In the genomic region with DNA sequence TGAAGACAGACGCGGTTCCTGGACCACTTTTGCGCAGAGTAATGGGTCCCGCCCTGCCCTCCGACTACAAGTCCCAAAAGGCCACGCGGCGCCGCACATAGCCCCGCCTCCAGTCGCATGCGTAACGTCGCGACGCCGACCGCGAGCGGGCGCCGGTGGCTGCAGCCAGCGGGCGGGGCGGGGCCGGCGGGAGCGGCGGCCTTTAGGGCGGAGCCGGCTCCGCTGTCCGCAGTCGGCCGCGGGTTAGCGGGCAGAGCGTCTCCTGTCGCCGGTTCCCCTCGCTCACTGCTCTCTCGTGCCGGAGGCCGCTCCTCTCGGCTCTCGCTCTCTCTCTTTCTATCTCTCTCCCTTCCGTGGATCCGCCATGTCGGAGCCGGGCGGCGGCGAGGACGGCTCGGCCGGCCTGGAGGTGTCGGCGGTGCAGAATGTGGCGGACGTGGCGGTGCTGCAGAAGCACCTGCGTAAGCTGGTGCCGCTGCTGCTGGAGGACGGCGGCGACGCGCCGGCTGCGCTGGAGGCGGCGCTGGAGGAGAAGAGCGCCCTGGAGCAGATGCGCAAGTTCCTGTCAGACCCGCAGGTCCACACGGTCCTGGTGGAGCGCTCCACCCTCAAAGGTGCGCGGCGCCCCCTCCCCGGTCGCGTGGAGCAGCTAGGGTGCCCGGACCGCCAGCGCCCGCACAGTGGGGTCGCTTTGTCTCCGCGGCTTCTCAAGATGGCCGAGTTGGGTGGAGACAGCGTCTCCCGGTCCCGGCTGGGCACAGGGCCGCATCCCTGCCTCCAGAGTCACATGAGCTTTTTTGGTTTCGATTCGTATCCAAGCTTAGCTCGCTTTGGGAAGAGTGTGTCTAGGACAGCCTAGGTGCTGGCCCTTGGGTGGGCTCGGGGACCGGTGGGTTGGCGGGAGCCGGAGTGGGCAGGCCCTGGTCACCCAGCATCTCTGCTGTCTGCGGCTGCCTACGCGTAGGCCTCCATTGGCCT, we compare ENCODE assay signal across 8 mouse cellular contexts. TPM values are rescaled to one million over a fixed set of nuclear protein-coding genes. Genes with fewer than 3 reads are reported as not detected.
DNase-seq lines count a peak whose midpoint lies in the region; ATAC-seq and TF ChIP-seq lines count a peak whose summit lies in the region.

Gene Dync1h1 (plus strand): TSS at position 212 of the 978 bp plus-strand sequence.

- peak within 1 kb of the TSS; percentile 99 for H3K4me3 ChIP-seq in cortical plate, adult 2 months (ENCODE audit: insufficient read depth, low read length)

- H3K4me1 ChIP-seq in cortical plate, adult 2 months (ENCODE audit: control insufficient read depth, insufficient read depth, low read length): peaks cover 5% of the 10 kb centered on the region; the same call in 1 of the 2 replicates

- peak; percentile 95 for DNase-seq in gastrocnemius, postnatal 10 days
- DNase-seq in induced T-regulatory cell, adult 2 months (ENCODE audit: low read depth): peak; percentile 95
- peak; percentile 68 to 92 for DNase-seq in left cerebral cortex, adult 9 months (ENCODE audit: low spot score in 2 of 2)
- DNase-seq in right cerebral cortex, postnatal 14 days: peak; percentile 95
- peak; percentile 90 to 94 for DNase-seq in urinary bladder, postnatal 36 days (ENCODE audit: low spot score in 2 of 2)

- peak within 1 kb of the TSS; percentile 100 for H3K27ac ChIP-seq in cortical plate, adult 2 months (ENCODE audit: insufficient read depth, low read length)

- peak; percentile 96 for ATAC-seq in activated CD4-positive, CD25-positive, alpha-beta regulatory T cell, adult 4 months
- peak; percentile 85 for ATAC-seq in megakaryocyte progenitor cell, adult 5-6 weeks (replicated peaks; ENCODE audit: poor library complexity)

- TF ChIP-seq POLR2A in cortical plate, adult 2 months (IDR thresholded peaks at IDR 0.05; ENCODE audit: extremely low read depth, insufficient read depth, low read length): peak; percentile 80

- no peak for TF ChIP-seq CTCF in cortical plate, adult 2 months (IDR thresholded peaks at IDR 0.05; ENCODE audit: extremely low read depth, insufficient read depth, low read length)

RNA-seq across cellular contexts. Expression of gene Dync1h1, which starts in this region (rescaled TPM):
- polyA plus RNA-seq in activated CD4-positive, CD25-positive, alpha-beta regulatory T cell, adult 4 months (2017; shearing (Covaris generic)): 10 to 100 TPM; 26.9 to 37.5 TPM
- polyA plus RNA-seq in cortical plate, adult 2 months (2012; rRNA removed): 279 and 350 TPM in 2 replicates
- 10 to 100 TPM; 76.8 to 92.3 TPM for total RNA-seq in gastrocnemius, postnatal 10 days (2021)
- total RNA-seq in megakaryocyte progenitor cell, adult 5-6 weeks (2015): 60.2 and 64.4 TPM in 2 replicates
- 91.9 and 102 TPM in 2 replicates for total RNA-seq in megakaryocyte progenitor cell, adult 5-6 weeks (2017)

Comparison
In these comparisons a context has a peak if more than half of its experiments do, and no peak if none do; other contexts are left out.
1. Peak in every context shown above with its lines: DNase-seq, ATAC-seq, H3K4me3 ChIP-seq and H3K27ac ChIP-seq.